Mouse (Mus musculus) cerebellum, postnatal 25 days (tissue): Measurements from ENCODE around the gene Cdrt4.

ENCODE experiments used
- DNase-seq, 2 experiments: peaks; one replicate each; pipeline ENCODE4 v3.0.0; 2021; ENCODE audit warnings: mixed read lengths in 2 of 2

The Cdrt4 gene

GRCm38 (mm10) chr11:62943538-62943937 is 7.5 kb upstream of the Cdrt4 start:
- DNase-seq = no peak

GRCm38 (mm10) chr11:62945514-62945913 is 5.5 kb upstream of the Cdrt4 start:
- DNase-seq = no peak

- DNase-seq = no peak
These were observed 1.4 kb upstream of the Cdrt4 start for GRCm38 (mm10) chr11:62949548-62949947.

GRCm38 (mm10) chr11:62954766-62955165 is 3.8 kb downstream of the Cdrt4 start:
- no peak for DNase-seq

GRCm38 (mm10) chr11:62955186-62955585 is 4.2 kb downstream of the Cdrt4 start:
- no peak for DNase-seq

- DNase-seq = no peak
These were observed 4.8 kb downstream of the Cdrt4 start for GRCm38 (mm10) chr11:62955776-62956175.

GRCm38 (mm10) chr11:62957626-62958180 is 6.7 kb downstream of the Cdrt4 start:
- no peak for DNase-seq

GRCm38 (mm10) chr11:62963292-62963691 is 12.3 kb downstream of the Cdrt4 start:
- DNase-seq = no peak

GRCm38 (mm10) chr11:62966424-62966764 is 15.4 kb downstream of the Cdrt4 start:
- no peak for DNase-seq

GRCm38 (mm10) chr11:62966765-62967633 is 16.0 kb downstream of the Cdrt4 start:
- peak; percentile 9 to 19 for DNase-seq

GRCm38 (mm10) chr11:62977176-62977575 is 26.2 kb downstream of the Cdrt4 start:
- DNase-seq = peak in 1 of 2 experiments; percentile 43

- peak in 1 of 2 experiments; percentile 51 for DNase-seq
These were observed 27.9 kb downstream of the Cdrt4 start for GRCm38 (mm10) chr11:62978886-62979285.

- DNase-seq = peak in 1 of 2 experiments; percentile 36
These were observed 30.7 kb downstream of the Cdrt4 start for GRCm38 (mm10) chr11:62981729-62982128.

GRCm38 (mm10) chr11:62983793-62984192 is 32.8 kb downstream of the Cdrt4 start:
- DNase-seq = no peak

- DNase-seq = peak in 1 of 2 experiments; percentile 44
These were observed 33.4 kb downstream of the Cdrt4 start for GRCm38 (mm10) chr11:62984365-62984764.

- DNase-seq = no peak
These were observed 34.1 kb downstream of the Cdrt4 start for GRCm38 (mm10) chr11:62985075-62985474.

GRCm38 (mm10) chr11:62986578-62986977 is 35.6 kb downstream of the Cdrt4 start:
- no peak for DNase-seq

GRCm38 (mm10) chr11:62990150-62990685 is 39.2 kb downstream of the Cdrt4 start:
- DNase-seq = no peak

- no peak for DNase-seq
These were observed 39.8 kb downstream of the Cdrt4 start for GRCm38 (mm10) chr11:62990811-62991210.

GRCm38 (mm10) chr11:62992545-62993242 is 41.7 kb downstream of the Cdrt4 start:
- no peak for DNase-seq

GRCm38 (mm10) chr11:62995066-62995754 is 44.2 kb downstream of the Cdrt4 start:
- DNase-seq = no peak

GRCm38 (mm10) chr11:62995755-62996521 is 44.9 kb downstream of the Cdrt4 start:
- DNase-seq = no peak
